Mouse (Mus musculus): Measurements from ENCODE around the gene Fcho2.
"Not testable (repeated sequence)": the region's sequence is repeated elsewhere in the genome, so short reads cannot be mapped to it uniquely, and the experiment has no call there.

Fcho2 gene

DNA sequence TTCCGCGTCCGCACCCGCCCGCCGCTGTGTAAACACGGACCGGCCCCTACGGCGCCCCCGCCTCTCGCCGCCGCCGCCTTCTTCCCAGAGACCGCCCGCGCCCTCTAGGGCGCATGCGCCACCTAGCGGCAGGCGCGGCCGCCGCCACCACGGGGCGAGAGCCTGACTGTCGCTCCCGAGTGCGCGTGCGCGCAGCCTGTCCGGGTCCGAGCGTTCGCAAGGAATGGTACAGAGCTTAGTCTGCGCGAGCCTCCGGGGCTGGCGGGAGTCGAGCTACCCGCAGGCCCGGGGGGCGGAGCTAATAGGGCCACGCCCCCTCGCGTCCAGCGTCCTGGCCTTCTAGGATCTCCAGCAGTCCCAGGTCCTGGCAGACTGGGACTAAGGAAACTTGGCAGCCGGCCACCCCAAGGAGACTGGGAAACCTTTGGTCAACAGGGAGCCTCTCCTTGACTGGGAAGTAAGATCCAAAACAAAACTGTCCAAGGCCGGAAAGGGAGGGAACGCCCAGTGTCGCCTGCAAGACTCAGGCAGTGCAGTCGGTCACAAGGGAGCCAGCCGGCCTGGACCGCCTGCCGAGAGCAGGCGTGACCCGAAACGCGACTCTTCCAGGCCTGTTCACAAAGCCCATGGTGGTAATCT, at the start of gene Fcho2:
Gene Fcho2 (minus strand): TSS at position 303 of the 639 bp plus-strand sequence.
- Histone ChIP-seq H3K36me3 (ENCODE audit: control insufficient read depth, insufficient read depth, low read length, poor library complexity, severe bottlenecking) (no peaks in the 10 kb centered on the region), H3K27me3 (ENCODE audit: control insufficient read depth, insufficient read depth, low read length, poor library complexity, severe bottlenecking) (no peaks in the 10 kb centered on the region)
- DNase-seq (ENCODE audit: low read depth, low spot score): peak; percentile 94

GRCm38 (mm10) chr13:98855291-98855690, 40.0 kb upstream of the Fcho2 start:
- H3K27me3 ChIP-seq (ENCODE audit: control insufficient read depth, insufficient read depth, low read length, poor library complexity, severe bottlenecking): no peaks in the 10 kb centered on the region
- peaks cover 21% of the 10 kb centered on the region for H3K36me3 ChIP-seq (ENCODE audit: control insufficient read depth, insufficient read depth, low read length, poor library complexity, severe bottlenecking)
- DNase-seq (ENCODE audit: low read depth, low spot score): no peak

DNA sequence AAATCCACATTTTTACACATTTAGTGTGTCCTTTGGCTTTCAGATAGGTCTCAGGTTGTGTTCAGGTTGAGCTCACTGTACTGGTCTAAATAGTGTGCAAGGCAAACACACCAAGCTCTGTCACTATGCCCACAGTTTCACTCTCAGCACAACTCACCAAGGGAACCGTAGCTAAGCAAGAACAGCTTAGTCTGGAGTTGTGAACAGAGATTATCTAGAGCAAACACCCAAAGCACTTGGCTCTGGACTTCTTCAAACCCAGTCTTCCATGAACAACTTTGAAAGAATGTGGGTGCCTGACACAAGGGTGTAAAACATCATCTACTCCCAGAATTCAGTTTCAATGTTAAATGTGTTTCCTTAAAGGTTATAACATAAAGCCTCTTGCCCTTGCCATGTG, 30.5 kb upstream of the Fcho2 start:
- Histone ChIP-seq H3K27me3 (ENCODE audit: control insufficient read depth, insufficient read depth, low read length, poor library complexity, severe bottlenecking) (no peaks in the 10 kb centered on the region), H3K36me3 (ENCODE audit: control insufficient read depth, insufficient read depth, low read length, poor library complexity, severe bottlenecking) (peaks cover 11% of the 10 kb centered on the region; the same call in 1 of the 2 replicates)
- no peak for DNase-seq (ENCODE audit: low read depth, low spot score)

GRCm38 (mm10) chr13:98836423-98837088, 21.3 kb upstream of the Fcho2 start:
- Histone ChIP-seq H3K27me3 (ENCODE audit: control insufficient read depth, insufficient read depth, low read length, poor library complexity, severe bottlenecking) (no peaks in the 10 kb centered on the region), H3K36me3 (ENCODE audit: control insufficient read depth, insufficient read depth, low read length, poor library complexity, severe bottlenecking) (no peaks in the 10 kb centered on the region)
- DNase-seq (ENCODE audit: low read depth, low spot score): peak; percentile 32

DNA sequence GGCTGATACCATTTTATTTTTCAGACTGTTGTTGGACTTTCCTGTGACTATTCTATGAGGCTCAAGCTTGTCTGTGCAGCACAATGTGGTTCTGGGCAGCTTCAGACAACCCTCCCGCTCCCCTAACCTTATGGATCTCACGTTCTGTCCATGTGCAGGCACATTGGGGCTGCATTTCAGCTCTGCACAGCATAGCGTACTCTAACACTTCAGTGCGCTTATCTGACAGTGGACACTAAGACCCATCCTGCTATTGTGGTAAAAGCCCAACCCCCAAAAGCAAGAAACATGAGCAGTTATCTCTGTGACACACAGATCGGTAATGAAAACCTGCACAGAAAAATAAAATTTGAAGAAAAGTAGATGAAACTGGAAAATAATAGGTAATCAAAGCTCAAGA, 20.5 kb upstream of the Fcho2 start:
- no peaks in the 10 kb centered on the region for H3K27me3 ChIP-seq (ENCODE audit: control insufficient read depth, insufficient read depth, low read length, poor library complexity, severe bottlenecking)

DNA sequence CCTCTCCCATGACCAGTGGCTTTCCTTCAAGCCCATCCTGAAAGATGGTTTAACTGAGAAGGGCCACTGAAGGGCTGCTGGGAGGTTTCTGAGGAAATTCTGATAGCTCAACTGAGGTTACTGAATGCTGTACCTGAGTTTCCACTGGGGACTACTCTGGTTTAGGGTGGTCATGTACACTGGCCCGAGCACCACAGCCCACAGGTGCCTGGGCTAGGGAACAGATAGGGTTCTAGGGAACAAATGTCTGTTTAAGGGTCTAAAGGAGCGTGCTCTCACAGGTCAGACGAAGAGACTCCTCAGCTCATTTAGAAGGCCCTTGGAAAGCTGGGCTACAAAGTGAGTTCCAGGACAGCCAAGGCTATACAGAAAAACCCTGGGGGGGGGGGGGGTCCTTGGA, 19.5 kb upstream of the Fcho2 start:
- no peak for DNase-seq (ENCODE audit: low read depth, low spot score)
- H3K36me3 ChIP-seq (ENCODE audit: control insufficient read depth, insufficient read depth, low read length, poor library complexity, severe bottlenecking): no peaks in the 10 kb centered on the region
- no peaks in the 10 kb centered on the region for H3K27me3 ChIP-seq (ENCODE audit: control insufficient read depth, insufficient read depth, low read length, poor library complexity, severe bottlenecking)

More for the DNA sequence above, 20.5 kb upstream of the Fcho2 start:
- DNase-seq (ENCODE audit: low read depth, low spot score): no peak
- no peaks in the 10 kb centered on the region for H3K36me3 ChIP-seq (ENCODE audit: control insufficient read depth, insufficient read depth, low read length, poor library complexity, severe bottlenecking)

DNA sequence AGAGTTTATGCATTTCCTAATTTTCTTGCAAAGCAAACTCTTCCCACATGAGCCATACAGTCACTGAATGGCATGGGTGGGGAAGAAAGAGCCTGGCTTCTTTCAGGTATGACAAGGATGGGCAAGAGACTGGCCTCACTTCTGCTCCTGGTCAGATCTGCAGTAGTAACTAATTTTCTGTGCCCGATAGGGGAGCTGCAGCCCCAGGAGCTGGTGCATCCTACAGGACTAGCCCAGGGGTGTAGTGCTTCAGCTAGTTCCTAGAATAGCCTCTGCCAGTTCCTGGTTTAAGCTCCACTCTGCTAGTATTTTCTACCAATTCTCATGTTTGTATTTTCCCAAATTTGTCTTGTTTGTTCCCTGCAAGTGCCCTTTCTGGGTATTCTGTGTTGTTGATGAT, 18.9 kb upstream of the Fcho2 start:
- no peaks in the 10 kb centered on the region for H3K36me3 ChIP-seq (ENCODE audit: control insufficient read depth, insufficient read depth, low read length, poor library complexity, severe bottlenecking)
- DNase-seq (ENCODE audit: low read depth, low spot score): no peak
- no peaks in the 10 kb centered on the region for H3K27me3 ChIP-seq (ENCODE audit: control insufficient read depth, insufficient read depth, low read length, poor library complexity, severe bottlenecking)

GRCm38 (mm10) chr13:98832451-98833450, 17.5 kb upstream of the Fcho2 start:
- DNase-seq (ENCODE audit: low read depth, low spot score): peak; percentile 63
- no peaks in the 10 kb centered on the region for H3K36me3 ChIP-seq (ENCODE audit: control insufficient read depth, insufficient read depth, low read length, poor library complexity, severe bottlenecking)
- H3K27me3 ChIP-seq (ENCODE audit: control insufficient read depth, insufficient read depth, low read length, poor library complexity, severe bottlenecking): no peaks in the 10 kb centered on the region

GRCm38 (mm10) chr13:98829026-98829425, 13.8 kb upstream of the Fcho2 start:
- not testable (repeated sequence) for H3K36me3 ChIP-seq (ENCODE audit: control insufficient read depth, insufficient read depth, low read length, poor library complexity, severe bottlenecking); H3K27me3 ChIP-seq (ENCODE audit: control insufficient read depth, insufficient read depth, low read length, poor library complexity, severe bottlenecking); DNase-seq (ENCODE audit: low read depth, low spot score)

GRCm38 (mm10) chr13:98825574-98825973, 10.3 kb upstream of the Fcho2 start:
- DNase-seq (ENCODE audit: low read depth, low spot score): no peak
- Histone ChIP-seq H3K36me3 (ENCODE audit: control insufficient read depth, insufficient read depth, low read length, poor library complexity, severe bottlenecking) (no peaks in the 10 kb centered on the region), H3K27me3 (ENCODE audit: control insufficient read depth, insufficient read depth, low read length, poor library complexity, severe bottlenecking) (no peaks in the 10 kb centered on the region)

GRCm38 (mm10) chr13:98819094-98819493, 3.8 kb upstream of the Fcho2 start:
- Histone ChIP-seq H3K27me3 (ENCODE audit: control insufficient read depth, insufficient read depth, low read length, poor library complexity, severe bottlenecking) (no peaks in the 10 kb centered on the region), H3K36me3 (ENCODE audit: control insufficient read depth, insufficient read depth, low read length, poor library complexity, severe bottlenecking) (no peaks in the 10 kb centered on the region)
- no peak for DNase-seq (ENCODE audit: low read depth, low spot score)

DNA sequence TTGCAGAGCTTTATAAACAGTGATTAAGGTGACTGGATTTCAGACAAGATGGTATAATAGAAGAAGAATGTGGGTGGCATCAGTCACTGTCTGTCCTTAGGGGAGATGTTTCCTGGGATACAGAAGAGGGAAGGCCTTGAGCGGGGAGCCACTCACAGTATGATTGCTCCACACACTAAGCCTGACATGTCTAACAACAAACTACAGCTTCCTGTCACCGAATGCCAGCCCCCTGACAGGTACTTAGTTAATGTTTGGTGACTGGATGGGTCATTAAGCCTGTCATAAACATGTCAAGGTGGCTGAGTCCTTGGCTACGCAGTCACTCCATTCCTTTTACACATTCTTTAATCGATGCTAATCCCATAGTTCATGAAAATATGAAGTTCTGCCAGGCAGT, 3.0 kb upstream of the Fcho2 start:
- H3K27me3 ChIP-seq (ENCODE audit: control insufficient read depth, insufficient read depth, low read length, poor library complexity, severe bottlenecking): no peaks in the 10 kb centered on the region
- no peaks in the 10 kb centered on the region for H3K36me3 ChIP-seq (ENCODE audit: control insufficient read depth, insufficient read depth, low read length, poor library complexity, severe bottlenecking)
- DNase-seq (ENCODE audit: low read depth, low spot score): no peak

GRCm38 (mm10) chr13:98817766-98818165, 2.5 kb upstream of the Fcho2 start:
- no peak for DNase-seq (ENCODE audit: low read depth, low spot score)
- Histone ChIP-seq H3K36me3 (ENCODE audit: control insufficient read depth, insufficient read depth, low read length, poor library complexity, severe bottlenecking) (no peaks in the 10 kb centered on the region), H3K27me3 (ENCODE audit: control insufficient read depth, insufficient read depth, low read length, poor library complexity, severe bottlenecking) (no peaks in the 10 kb centered on the region)

DNA sequence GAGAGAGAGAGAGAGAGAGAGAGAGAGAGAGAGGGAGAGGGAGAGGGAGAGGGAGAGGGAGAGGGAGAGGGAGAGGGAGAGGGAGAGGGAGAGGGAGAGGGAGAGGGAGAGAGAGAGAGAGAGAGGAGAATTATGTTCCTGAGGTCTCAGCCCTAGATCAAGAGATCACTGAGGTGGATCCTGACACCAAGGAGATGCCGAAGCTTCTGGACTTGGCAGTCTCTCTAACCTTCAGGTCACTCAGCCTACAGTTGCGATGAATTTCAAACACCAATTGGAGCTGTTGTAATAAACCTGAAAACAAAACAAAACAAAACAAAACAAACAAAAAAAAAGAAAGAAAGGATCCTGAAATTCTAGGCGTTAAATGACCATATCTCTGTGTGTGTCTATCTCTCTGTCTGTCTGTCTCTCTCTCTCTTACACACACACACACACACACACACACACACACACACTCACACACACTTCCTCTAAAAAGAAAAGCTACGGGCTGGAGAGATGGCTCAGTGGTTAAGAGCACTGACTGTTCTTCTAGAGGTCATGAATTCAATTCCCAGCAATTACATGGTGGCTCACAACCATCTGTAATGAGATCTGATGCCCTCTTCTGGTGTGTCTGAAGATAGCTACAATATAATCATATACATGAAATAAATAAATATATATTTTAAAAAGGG, 1.9 kb upstream of the Fcho2 start:
- DNase-seq (ENCODE audit: low read depth, low spot score): peak; percentile 33
- H3K27me3 ChIP-seq (ENCODE audit: control insufficient read depth, insufficient read depth, low read length, poor library complexity, severe bottlenecking); H3K36me3 ChIP-seq (ENCODE audit: control insufficient read depth, insufficient read depth, low read length, poor library complexity, severe bottlenecking): not testable (repeated sequence)

All from splenic B cell, adult 2 months (primary cell).